Mouse (Mus musculus) erythroblast, embryonic 14.5 days (primary cell): ENCODE results near the gene Pafah1b1.

Source experiments
- GATA1 ChIP-seq: IDR thresholded peaks from 2 replicates; pipeline ENCODE4 v1.6.1; 2012; ENCODE audit warnings: low read length, inconsistent platforms, mixed read lengths
- TAL1 ChIP-seq: IDR thresholded peaks from 3 replicates; pipeline ENCODE4 v1.6.1; 2012; ENCODE audit warnings: low read length, inconsistent platforms, mixed read lengths

DNA sequence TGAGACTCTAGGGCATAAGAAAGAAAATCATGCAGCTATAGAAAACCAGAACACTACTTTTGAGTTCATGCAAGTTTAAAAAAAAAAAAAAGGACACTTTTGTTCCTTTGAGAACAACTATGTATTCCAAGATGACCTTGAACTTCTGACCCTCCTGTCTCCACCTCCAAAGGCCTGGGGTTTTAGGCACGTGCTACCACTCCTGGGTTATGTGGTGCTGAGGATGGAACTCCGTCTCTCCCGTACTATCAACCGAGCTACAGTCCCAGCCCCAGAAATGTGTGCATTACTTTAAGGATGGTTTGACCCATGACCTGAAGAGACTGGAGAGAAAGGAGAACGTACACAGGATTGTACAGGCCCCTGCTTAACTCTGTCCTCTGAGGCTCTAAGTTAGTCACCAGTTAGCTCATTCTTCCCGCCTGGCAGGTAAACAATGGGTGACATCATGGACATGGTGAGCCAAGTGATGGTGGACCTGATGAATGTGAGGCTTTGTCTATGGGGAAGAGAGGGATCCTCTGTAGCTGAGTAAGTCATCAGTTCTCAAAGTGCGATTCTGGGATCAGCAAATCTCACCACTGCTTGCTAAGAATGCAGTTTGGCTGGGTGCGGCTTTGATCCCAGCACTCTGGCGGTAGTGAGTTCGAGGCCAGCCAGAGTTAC, 39.6 kb upstream of the Pafah1b1 start:
- TF ChIP-seq TAL1 (no peak), GATA1 (no peak)
